Mouse (Mus musculus) thymus, postnatal 25 days (tissue): ENCODE data around the gene Gm10842.

Experiments
- DNase-seq: peaks from one replicate; pipeline ENCODE4 v3.0.0; 2022

Gene Gm10842

DNA sequence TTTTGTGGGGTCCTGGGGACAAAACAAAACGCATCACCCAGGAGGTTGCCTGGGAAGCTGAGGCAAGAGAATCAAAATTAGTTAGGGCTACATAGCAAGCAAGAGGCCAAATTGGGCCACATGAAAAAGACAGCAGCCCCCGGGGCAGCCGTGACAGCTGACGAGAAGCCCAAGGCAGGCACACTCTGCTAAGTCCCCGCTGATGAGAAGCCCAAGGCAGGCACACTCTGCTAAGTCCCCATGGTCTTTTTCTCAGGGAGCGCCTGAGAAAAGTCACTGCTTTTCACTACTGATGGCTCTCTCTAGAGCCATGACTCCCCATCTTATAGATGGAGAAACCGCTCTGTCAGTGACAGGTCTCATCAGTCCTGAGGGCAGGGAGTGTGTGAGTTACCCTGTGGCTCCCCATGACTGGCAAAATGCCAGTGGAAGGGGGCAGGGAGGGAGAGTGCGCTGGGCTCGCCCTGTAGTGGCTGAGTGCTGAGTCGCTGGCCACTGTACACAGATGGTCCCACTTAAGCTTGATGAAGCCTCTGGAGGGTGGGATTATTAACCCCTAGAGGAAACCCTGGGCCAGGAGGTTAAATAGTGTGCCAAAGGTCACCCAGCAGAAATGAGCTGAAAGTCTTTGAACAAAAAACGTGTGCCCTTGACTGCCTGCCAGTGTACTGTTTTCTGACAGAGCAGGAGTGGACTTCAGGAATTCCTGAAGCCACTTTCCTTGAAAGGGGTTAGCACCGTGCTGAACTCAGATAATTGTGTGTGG is 6.6 kb downstream of the Gm10842 start:
- DNase-seq: no peak

DNA sequence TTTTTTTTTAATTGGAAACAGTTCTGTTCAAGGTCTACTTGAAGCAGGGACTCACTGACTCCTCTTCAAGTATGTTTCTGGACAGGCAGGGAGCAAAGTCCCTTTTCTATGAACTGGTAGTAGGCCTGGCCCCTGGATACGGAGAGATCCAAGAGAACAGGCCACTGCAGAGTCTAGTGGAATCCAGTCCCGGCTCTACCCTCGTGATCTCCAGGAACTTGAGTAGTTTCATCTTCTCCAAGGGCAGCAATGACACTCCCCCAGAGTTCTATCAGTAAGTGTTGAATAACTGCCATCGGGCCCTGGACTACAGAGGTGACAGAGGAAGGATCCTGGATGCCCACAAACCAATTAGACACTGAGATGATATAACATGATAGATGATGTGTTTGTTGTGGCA is 9.2 kb downstream of the Gm10842 start:
- DNase-seq: no peak

DNA sequence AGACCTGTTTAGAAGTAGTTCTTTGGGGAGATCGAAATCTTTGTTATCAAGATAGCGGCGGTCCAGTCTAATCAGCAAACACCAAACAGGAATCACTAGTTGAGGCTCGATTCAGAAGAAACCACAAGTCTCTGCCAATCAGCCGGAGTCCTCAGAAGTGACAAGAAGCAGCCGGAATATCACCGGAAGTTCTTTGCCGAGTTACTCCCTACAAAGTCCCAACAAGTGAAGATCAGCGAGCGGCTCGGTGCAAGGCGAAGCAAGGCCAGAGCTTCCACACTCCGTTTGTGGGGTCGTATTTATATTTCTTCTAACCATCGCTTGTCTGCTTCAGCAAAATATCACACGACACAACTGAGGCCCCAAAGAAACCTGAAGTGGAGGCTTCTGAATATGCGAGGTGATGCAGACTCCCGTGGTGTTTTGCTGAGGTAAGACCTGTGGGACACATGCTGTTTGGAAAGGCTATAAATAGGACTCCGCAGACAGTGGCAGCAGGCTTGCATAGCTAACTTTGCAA is 10.1 kb downstream of the Gm10842 start:
- DNase-seq: no peak

DNA sequence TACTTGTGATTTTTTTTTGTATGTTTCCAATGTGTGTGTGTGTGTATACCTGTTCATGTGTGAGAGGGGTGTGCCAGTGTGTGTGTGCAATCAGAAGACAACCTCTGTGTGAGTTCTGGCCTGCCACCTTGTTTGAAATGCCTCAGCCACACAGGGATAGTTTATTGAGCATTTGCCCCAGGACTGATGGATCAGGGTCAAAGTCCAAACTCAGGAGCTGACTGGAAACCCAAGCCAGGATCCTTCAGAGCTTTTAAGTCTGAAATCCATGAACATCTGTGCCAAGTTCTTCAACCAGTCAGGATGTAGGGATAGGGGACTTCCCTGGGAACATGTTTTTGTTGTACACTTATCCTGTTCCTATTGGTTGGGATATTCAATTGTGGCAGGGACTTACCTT is 11.4 kb downstream of the Gm10842 start:
- no peak for DNase-seq

DNA sequence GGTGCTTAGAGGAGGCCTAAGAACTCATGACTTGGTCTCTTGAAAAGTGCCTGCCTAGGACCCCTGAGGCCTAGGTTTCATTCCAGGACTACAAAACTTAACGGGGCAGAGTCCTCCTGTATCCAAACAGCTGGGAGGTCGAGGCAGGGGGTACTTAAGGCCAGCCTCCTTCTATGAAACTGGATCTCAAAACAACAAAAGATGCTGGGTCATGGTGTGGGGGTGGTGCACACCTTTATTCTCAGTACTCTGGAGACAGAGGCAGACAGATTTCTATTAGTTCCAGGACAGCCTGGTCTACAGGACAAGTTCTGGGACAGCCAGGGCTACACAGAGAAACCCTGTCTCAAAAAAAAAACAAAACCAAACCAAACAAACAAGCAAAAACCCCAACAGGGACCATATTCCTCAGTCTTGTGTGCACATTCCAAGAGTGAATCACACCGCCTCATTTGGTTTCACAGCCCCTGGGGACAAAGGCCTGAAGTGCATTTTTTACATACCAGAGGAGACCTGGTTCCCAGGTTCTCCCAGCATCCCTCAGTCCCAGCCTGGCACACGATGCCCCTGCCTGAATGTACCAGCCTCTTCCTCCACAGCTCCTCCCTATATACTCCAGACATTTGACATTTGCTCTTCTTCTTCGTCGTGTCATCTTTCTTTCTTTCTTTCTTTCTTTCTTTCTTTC is 13.1 kb downstream of the Gm10842 start:
- no peak for DNase-seq

DNA sequence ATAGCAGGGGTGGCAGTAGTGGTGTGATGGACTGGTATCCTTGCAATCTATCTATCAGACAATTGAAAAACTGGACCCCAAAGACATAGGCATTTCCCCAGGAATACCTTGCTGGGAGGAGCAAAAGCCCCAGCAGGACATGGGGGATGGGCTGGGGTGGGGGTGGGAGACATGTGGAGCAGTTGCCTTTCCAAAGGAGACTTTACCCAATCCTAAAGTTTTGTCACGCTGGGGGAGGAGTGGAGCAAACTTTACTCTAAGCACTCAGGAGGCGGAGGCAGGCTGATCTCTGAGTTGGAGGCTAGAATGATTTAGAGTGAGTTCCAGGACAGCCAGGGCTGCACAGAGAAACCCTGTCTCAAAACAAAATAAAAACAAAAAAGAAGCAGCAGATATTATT is 14.7 kb downstream of the Gm10842 start:
- no peak for DNase-seq

DNA sequence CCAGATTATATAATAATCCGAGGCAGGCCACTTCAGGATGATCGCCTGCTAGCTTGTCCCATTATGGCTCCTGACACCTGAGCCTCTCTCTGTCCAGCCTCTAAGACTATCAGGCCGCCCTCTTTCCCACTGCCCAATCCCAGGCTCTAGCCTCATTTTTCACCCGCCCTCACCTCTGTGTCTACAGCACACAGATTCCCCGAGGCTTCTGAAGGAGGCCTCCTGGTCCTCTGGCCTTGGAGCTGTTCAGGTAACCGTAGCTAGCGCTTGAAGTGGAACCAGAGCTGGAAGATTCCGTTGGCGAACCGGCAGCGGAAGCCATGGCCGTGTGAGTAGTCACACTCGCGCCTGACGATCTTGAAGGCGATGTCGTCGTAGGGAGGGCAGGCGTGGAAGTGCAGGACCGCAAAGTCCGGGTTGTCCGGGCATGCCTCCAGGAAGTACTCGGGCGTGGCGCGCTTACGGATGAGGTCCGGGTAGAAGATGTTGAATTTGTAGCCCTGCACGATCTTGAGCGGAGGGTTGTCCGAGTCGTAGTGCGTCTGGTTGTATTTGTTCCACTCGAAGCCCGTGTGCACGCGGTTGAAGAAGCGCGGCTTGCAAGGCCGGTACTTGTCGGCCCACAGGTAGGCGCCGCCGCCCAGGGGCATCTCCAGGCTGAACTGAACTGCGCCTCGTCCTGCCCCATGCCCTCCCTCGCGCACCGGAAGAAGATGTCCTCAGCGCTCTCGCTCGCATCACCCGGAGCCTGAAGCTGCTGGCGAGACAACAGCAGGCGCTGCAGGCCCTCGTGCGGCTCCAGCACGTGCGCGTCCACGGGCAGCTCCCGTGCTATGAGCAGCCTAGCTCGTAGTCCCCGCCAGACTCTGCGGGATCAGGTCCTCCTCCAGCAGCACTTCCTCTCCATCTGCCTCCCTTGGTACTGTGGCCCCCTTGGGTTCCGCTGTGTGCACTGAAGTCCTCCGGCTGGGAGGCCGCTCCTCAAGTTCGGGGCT is 18.1 kb downstream of the Gm10842 start:
- no peak for DNase-seq

DNA sequence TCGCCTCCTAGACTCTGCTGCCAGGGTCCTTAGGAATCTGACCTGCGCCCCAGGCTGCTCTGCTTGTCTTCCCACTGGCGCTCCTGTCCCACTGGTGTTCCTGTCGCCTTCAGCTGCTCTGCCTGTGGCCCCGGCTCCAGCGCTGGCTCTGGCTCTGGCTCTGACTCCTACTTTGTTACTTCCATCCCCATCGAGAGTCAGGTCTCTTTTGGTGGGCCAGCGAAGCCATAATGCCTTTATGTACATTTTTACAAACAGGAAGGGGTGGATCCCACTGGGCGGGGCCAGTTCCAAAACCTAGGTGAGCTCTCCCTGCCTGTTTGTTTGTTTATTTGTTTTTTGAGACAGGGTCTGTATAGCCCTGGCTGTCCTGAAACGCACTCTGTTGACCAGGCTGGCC is 20.1 kb downstream of the Gm10842 start:
- no peak for DNase-seq

DNA sequence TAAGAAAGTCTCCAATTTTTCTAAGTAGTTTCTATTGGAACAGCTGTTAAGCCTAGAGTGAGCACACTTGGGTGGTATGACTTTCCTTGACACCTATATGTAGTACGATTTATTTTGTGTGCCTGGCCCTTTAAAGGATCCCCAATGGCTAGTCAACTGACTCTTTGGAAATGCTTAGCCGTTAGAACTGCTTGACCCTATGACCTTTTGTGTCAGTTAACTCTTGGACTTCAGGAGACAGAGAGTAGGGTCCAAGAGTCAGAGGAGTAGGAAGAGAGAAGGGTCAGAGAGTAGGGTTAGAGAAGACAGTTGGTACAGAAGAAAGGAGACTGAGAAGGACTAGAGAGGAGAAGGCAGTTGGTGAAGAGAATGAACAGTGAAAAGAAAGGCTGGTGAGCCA is 31.8 kb downstream of the Gm10842 start, which contains the start of gene Tlk2:
Gene Tlk2 (plus strand): TSS at position 292 of the 400 bp plus-strand sequence.
- DNase-seq: no peak

DNA sequence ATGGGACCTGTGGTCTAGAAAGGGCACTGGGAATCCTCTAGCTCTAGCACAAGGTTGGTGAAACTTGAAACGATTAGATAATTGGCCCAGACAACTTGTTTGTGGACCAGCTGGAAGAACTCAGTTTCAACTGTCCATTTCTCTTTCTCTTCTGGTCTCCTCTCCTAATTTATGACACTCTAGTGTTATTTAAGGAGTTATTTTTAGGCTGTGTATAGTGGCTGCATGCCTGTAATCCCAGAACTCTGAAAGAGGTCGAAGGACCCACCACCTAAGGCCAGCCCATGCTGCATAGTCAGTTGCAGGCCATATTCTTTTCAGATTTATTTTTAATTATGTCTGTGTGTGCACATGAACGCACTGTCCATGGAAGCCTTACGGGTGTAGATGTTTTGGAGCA is 32.8 kb downstream of the Gm10842 start:
- no peak for DNase-seq

DNA sequence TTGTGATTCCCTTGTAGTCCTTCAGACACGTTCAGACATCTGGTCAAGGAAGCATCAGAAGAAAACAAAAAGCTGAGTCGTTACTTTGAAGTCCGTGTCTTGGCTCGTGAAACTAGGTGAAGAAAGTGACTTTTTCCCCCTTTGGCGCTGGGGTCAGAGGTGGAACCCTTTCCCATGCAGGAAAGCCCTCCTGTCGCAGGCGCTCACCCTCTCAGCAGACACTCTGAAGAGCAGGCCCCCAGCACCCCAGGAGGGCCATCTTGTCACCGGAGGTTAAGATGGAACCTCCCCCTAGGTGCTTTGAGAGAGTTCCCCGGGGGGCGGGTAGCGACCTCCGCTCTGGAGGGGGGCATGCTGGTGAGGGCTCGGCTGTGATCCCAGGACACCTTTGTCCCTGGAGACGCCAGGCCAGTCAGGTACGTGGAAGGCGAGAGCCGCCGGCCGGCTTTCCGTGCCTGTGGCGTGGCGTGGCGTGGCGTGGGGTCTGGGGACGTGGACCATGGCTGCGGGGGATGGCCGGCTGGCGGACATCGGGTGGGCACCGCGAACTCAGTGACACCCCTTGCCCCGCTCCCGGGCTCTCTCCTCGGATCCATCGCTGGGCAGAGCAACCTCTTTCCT is 33.9 kb downstream of the Gm10842 start:
- DNase-seq: peak; percentile 70

DNA sequence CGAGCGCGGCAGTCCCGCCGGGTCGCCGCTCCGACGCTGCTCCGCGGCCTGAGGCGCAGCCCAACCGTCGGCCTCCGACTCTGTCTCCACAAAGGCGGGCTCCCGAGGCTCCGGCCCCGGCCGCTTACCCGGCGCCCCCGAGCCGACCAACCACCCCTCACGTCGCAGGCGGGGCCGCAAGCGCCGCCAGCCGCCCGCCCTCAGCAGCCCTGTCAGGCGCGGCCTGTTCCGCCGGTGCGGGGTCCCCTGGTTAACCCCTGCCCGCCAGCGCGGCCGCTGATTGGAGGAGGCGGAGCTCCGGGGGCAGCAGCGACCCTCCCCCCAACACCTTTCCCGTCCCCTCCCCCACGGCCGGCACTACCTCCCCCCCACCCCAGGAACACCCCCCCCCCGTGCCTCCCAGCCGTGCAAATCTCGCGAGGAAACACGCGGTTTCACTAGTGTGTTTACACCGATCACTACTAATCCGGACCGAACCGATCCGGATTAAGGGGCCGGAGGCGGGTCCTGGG is 34.5 kb downstream of the Gm10842 start:
- DNase-seq: peak; percentile 96

DNA sequence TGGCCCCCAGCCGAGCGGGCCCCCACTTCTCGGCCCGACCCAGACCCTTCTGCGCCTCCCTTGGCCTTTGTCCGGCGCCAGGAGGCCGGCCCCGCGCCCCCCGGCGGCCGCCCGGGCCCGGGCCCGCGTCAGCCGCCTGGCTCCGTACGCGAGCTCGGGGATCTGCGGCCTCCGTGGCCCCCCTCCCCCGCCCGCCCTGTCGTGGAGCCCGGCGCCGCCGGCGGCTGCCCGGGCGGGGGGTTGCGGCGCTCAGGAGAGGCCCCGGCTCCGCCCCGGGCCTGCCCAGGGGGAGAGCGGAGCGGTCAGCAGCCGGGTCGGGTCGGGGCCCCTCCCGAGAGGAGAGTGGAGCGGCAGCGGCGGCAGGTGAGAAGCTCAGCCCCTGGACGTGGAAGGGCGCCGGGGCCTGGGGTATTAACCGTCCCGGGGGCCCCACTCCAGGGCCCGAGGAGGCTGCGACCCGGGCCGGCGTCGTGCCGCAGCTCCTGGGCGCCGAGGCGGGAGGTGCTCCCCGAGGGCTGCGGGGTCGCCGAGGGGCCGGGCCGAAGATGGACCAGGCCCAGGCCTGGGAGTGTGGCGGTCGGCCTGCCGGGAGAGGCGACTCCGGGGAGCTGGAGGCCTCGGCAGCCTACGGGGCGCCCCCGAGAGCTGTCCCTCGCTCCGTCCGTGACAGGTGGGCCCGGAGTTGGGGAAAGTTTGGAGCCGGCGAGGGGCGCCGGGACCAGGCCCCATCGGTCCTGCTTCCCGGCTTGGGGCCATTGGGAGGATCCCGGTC is 35.2 kb downstream of the Gm10842 start:
- peak; percentile 67 for DNase-seq

DNA sequence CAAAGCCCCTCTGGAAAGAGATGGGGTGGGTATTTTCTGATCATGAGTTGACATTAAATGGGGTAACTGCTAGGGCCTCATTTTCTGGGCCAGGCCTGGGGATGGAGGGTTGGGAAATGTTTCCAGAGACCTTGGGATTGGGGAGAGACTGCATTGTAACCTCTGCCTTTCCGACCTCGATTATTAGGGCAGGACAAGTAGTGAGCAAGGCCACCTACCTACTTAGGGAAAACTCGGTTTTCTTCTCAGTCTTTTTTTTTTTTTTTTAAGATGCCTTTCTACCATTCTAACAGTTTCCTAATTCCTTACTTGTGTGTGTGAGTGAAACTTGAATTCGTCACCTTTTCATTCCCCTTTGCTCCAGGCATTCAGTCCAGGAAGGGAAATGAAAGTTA is 35.8 kb downstream of the Gm10842 start:
- no peak for DNase-seq

DNA sequence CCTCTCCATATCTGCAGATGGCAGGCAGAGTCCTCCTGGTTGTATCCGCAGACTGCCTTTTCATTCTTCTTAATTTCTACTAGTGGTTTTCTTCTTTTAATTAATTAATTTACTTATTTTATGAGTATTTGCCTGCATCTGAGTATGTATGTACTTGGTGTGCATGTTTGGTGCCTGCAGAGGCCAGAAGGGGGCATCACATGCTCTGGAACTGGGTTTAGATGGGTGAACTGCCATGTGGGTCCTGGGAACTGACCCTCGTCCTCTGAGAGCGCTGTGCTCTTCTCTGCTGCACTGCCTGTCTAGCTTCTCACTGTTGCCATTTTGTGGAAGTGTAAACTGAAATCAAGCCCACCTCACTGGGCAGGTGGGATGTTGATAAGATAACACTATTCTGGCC is 38.0 kb downstream of the Gm10842 start:
- DNase-seq: no peak

DNA sequence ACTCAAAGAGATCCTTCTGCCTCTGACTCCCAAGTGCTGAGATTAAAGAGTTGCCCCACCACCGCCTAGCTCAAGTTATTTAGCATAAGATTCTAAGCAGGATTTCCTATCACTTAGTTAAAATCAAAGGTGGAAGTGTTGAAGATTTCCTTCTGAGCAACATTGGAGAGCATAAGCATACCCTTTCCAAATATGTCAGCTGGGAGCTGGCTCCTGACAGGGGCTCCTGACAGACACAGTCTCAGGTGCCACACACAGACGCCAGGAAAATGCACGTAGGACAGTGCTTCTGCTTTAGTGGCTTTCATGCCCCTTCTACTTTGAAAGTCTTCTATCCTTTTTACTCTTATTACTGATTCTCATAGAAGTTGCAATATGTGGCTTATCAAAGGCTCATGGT is 45.5 kb downstream of the Gm10842 start:
- DNase-seq: no peak
